Mouse (Mus musculus) kidney, postnatal 25 days (tissue): ENCODE measurements around the gene Pygo2.
"Not testable (repeated sequence)": the region's sequence is repeated elsewhere in the genome, so short reads cannot be mapped to it uniquely, and the experiment has no call there.

Source experiments
- DNase-seq, 2 experiments: peaks; one replicate each; pipeline ENCODE4 v3.0.0; 2021; ENCODE audit warnings: mixed read lengths in 2 of 2

Gene Pygo2

GRCm38 (mm10) chr3:89421002-89421774, 8.8 kb upstream of the Pygo2 start:
- DNase-seq: peak; percentile 79 to 90

GRCm38 (mm10) chr3:89421810-89422473, 8.1 kb upstream of the Pygo2 start:
- DNase-seq: peak; percentile 31 to 59

- no peak for DNase-seq
Observed at GRCm38 (mm10) chr3:89422556-89423205, 7.3 kb upstream of the Pygo2 start.

- DNase-seq: no peak
Observed at GRCm38 (mm10) chr3:89424416-89425140, 5.4 kb upstream of the Pygo2 start.

GRCm38 (mm10) chr3:89425141-89425525, 4.9 kb upstream of the Pygo2 start:
- DNase-seq: no peak

GRCm38 (mm10) chr3:89425876-89426275, 4.1 kb upstream of the Pygo2 start:
- no peak for DNase-seq

- not testable (repeated sequence) for DNase-seq
Observed at GRCm38 (mm10) chr3:89429021-89429420, 993 bp upstream of the Pygo2 start.

GRCm38 (mm10) chr3:89432606-89433005, 2.6 kb downstream of the Pygo2 start:
- no peak for DNase-seq

- no peak for DNase-seq
Observed at GRCm38 (mm10) chr3:89434532-89434931, 4.5 kb downstream of the Pygo2 start.

GRCm38 (mm10) chr3:89435041-89435440, 5.0 kb downstream of the Pygo2 start:
- no peak for DNase-seq

GRCm38 (mm10) chr3:89436176-89437113, 6.4 kb downstream of the Pygo2 start, which contains the start of gene Pbxip1:
Pbxip1 (plus strand) TSS chr3:89436706.
- DNase-seq: peak; percentile 82 to 91

GRCm38 (mm10) chr3:89437269-89437668, 7.3 kb downstream of the Pygo2 start:
- DNase-seq: peak in 1 of 2 experiments; percentile 63

- DNase-seq: no peak
Observed at GRCm38 (mm10) chr3:89440691-89441090, 10.7 kb downstream of the Pygo2 start.

GRCm38 (mm10) chr3:89448720-89449537, 18.9 kb downstream of the Pygo2 start:
- DNase-seq: peak; percentile 79 to 83

GRCm38 (mm10) chr3:89449541-89449940, 19.5 kb downstream of the Pygo2 start:
- peak; percentile 84 to 86 for DNase-seq

GRCm38 (mm10) chr3:89451916-89452315, 21.9 kb downstream of the Pygo2 start:
- no peak for DNase-seq

- DNase-seq: no peak
Observed at GRCm38 (mm10) chr3:89454401-89455177, 24.6 kb downstream of the Pygo2 start, which contains the start of gene Pmvk. Pmvk (plus strand) TSS chr3:89454541.

- no peak for DNase-seq
Observed at GRCm38 (mm10) chr3:89455786-89456285, 25.8 kb downstream of the Pygo2 start.
